Mouse (Mus musculus) G1E (cell line): Measurements from ENCODE around the gene Oasl1.

Experiments used
- CTCF ChIP-seq: IDR thresholded peaks from 2 replicates; pipeline ENCODE4 v1.5.1; 2012; ENCODE audit warnings: low read depth, low read length, inconsistent platforms, mixed read lengths
- POLR2AphosphoS5 ChIP-seq: IDR thresholded peaks from 2 replicates; pipeline ENCODE4 v1.6.1; 2012; ENCODE audit warnings: low read depth, low read length, inconsistent platforms; ENCODE audit not compliant: insufficient replicate concordance
- TAL1 ChIP-seq: conservative IDR thresholded peaks from 2 replicates; pipeline ENCODE4 v1.6.1; 2012; ENCODE audit warnings: low read depth, low read length, inconsistent platforms, mixed read lengths

DNA sequence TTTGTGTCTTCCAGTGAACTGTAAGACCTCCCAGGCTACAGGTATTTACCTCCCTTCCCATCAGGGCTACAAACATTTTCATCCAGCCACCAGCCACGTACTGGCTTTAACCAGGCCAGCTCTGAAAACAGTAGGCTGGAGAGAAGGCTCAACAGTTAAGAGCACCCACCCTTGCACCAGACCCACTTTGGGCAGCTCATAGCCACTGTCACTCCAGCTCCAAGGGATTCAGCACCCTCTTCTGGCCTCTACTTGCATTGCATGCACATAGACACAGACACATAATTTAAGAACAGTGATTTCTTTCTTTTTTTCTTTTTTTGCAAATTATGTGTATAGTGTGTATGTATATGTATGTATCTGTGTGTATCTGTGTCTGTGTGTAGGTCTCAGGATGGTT, 20.6 kb upstream of the Oasl1 start:
- TF ChIP-seq CTCF (peak; percentile 49; the same call in 1 of the 2 replicates), POLR2AphosphoS5 (no peak), TAL1 (no peak)
